Mouse (Mus musculus): Measurements from ENCODE around the gene Rps15.
"Not testable (repeated sequence)": the region's sequence is repeated elsewhere in the genome, so short reads cannot be mapped to it uniquely, and the experiment has no call there.

Rps15 gene

DNA sequence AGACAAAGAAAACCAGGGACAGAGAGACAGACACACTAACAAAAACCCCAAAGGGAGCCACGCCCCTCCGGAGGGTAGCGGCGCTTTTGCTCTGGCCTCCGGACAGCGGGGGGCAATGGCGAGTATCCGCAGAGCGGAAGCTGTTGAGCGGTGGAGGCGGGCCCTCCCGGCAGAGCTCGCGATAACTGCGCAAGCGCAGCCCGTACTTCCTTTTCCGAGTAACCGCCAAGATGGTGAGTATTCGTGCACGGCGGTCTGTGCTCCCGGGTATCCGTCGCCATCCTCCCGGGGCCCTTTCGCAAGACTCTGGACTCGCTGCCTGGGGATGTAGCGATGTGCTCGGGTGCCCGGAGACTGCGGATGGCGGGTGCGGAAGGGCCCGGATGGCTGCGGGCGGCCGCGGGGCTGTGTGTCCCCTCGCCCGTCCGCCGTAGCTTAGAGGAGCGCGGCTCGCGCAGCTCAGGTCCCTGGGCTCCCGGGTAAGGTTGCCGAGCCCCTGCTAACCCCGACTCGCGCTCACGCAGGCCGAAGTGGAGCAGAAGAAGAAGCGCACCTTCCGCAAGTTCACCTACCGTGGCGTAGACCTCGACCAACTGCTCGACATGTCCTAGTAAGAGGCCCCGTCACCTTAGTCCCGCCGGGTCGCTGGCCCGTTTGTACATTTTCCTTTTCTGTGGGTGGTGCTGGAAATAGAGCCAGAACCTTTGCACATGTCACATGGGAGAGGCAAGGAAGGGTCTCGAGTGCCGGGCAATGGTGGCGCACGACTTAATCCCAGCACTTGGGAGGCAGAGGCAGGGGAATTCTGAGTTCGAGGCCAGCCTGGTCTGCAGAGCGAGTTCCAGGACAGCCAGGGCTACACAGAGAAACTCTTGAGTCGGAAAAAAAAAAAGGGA, at the start of gene Rps15:
Gene Rps15, plus strand, starts transcription at position 203 of the 896 bp plus-strand sequence.
- ATAC-seq (ENCODE audit: low TSS enrichment): peak; percentile 76

DNA sequence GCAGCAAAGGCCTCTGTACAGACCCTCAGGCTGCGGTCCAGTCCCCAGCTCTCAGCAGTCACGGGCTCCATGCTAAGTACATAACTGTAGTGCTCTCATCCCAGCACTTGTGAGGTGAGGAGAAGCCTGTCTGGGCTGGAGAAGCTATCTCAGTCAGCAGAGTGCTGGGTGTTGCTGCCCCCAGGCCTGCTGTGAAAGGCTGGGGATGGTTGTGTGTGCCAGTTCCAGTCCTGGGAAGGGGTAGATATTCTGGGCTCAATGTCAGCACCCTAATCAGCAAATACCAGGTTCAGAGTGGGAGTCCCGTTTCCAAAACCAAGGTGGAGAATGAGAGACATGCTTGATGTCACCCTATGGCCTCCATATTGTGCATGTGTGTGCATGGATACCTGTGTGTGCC, 49.6 kb upstream of the Rps15 start:
- no peak for ATAC-seq (ENCODE audit: low TSS enrichment)

DNA sequence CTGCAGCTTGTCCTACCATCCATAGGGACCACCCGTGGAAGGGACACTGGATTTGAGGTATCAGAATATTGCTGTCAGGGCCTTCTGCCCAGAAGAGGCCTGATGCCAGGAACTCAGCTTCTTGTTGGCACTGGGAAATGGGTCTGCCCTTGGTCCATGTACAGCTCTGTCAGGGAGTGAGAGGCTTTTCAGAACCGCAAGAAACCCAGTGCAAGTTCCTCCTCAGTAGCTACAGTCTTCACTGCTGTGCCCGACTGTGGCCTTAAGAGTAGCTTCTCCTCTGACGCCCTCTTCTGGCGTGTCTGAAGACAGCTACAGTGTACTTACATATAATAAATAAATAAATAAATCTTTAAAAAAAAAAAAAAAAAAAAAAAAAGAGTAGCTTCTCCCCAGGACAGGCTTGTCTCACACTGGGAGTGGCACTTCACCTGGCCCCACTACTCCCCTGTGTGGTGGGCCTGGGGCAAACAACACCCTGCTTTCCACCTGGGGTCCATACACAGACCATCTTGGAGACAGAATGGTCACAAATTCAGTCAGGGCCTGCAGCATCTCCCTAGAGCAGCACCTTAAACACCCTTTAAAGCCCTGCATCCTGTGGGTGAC, 47.4 kb upstream of the Rps15 start:
- no peak for ATAC-seq (ENCODE audit: low TSS enrichment)

DNA sequence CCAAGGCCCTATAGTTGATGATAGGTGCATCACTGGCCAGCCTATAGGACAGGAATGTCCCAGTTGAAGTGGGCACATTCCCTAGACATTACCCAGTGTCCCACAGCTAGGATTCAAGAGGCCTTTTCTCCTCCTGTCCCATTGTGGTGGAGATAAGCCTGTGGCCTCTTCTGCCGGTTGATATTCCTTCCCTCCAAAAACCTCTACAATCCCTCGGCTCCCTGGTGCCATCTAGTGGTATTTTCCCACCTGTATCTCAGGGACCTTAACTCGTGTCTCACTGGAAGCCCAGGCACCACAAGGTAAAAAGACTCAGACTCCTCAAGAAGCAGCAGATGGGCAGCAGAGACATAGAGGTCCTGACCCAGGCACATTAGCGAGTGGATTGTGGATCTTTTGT, 46.7 kb upstream of the Rps15 start:
- ATAC-seq (ENCODE audit: low TSS enrichment): peak; percentile 42

DNA sequence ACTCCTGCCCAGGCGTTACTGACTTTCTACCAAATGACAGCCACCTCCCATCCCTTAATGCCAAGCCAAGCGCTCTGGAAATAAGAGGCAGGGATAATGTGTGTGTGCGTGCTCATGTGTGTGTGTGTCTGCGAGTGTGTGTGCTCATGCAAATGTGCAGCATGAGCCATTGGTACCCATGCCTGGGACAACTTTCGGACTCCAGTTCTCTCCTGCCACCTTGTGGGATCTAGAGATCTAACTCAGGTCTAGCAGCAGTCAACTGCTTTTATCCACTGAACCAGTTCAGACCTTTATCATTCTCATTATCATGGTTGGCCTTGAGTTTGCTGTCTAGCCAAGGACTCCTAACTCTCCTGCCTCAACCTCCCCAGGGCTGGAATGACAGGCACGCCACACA, 44.4 kb upstream of the Rps15 start:
- no peak for ATAC-seq (ENCODE audit: low TSS enrichment)

DNA sequence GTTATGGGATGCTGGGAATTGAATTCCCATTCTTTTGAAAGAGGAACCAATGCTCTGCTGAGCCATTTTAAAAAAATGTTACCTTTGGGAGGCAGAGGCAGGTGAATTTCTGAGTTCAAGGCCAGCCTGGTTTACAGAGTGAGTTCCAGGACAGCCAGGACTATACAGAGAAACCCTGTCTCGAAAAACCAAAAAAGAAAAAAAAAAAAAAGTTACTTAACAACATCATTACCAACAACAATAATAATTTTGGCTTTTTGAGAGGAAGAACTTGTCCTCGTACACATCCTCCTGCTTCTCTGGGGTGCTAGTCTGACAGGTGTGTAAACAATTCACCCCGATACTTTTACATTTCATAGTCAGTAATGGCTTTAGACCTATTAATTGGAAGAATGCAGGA, 43.8 kb upstream of the Rps15 start:
- not testable (repeated sequence) for ATAC-seq (ENCODE audit: low TSS enrichment)

DNA sequence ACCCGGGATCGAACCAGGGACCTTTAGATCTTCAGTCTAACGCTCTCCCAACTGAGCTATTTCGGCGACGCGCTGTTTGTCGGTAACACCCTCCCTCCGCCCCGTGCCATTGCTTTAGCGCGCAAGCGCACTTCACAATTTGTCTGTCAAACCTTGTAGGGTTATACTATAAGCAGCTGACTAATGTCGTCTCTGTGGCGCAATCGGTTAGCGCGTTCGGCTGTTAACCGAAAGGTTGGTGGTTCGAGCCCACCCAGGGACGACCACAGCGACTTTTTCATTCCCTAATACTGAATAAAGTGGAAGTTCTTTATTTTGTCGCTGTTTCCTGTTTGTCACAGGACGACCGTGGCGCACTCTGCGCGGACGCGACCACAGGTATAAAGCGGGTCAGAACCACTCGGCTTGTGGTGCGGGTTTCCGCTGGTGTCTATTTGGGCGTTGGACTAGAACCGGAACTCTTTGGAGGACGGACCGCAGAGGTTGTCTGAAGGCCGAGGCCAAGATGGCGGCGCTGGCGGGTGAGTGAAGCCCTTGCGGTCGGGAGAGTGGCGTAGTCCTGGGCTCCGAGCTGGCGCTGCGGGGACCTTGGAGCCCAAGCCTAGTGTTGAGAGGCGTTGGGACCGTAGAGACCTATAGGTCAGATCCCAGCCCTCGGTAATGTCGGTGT, 43.1 kb upstream of the Rps15 start, which contains the start of gene Ndufs7:
Gene Ndufs7, plus strand, starts transcription at position 151 of the 670 bp plus-strand sequence.
- peak; percentile 75 for ATAC-seq (ENCODE audit: low TSS enrichment)

DNA sequence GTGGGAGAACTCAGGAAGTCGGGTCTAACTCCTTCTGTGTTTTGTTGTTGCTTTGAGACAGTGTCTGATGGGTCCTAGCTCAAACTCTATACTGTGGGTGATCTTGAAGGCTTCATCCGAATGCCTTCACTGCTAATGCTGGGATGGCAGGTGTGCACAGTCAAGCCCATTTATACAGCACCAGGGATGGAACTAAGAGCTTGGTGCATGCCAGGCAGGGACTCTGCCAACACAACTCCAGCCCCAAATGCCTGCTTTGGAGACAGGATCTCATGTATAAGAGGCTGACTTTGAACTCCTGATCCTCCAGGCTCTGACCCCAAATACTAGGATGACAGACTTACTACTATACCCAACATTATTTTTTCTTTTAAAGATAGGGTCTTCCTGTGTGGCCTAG, 42.2 kb upstream of the Rps15 start:
- ATAC-seq (ENCODE audit: low TSS enrichment): no peak

DNA sequence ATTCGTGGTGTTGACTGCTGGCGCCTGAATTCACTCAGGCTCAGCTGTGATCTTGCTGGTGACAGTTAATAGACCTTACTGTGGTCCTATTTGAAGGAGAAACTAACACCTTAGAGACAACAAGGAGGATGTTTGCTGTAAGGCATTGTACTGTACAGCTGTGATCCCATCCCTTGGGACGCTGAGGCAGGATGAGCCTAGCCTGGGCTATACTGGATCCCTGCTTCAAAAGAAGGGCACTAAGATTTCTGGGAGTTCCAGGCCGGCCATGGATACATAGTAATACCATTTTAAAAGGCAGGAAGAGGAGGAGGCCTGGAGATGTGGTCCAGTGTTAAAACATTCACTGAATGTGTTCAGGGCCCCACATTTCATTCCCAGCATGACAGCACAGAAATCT, 41.7 kb upstream of the Rps15 start:
- ATAC-seq (ENCODE audit: low TSS enrichment): no peak

DNA sequence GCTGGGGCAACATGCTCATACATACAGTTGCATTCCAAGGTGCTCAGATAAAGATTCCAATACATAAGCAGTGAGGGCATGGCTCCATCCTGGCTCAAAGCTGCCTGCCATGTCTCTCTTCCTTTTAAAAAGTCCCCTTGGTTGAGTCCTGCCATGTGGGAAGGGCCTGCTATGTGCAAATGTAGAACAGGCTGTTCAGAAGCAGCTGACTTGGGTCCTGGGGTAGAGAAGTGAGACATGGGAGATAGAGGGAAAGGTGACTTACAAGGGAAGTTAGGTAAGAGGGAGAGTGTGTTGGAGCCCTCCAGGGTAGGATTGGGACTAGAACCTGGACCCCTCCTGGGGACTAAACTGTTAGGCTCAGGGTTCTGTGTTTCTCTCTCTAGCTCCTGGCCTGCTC, 40.2 kb upstream of the Rps15 start:
- no peak for ATAC-seq (ENCODE audit: low TSS enrichment)

DNA sequence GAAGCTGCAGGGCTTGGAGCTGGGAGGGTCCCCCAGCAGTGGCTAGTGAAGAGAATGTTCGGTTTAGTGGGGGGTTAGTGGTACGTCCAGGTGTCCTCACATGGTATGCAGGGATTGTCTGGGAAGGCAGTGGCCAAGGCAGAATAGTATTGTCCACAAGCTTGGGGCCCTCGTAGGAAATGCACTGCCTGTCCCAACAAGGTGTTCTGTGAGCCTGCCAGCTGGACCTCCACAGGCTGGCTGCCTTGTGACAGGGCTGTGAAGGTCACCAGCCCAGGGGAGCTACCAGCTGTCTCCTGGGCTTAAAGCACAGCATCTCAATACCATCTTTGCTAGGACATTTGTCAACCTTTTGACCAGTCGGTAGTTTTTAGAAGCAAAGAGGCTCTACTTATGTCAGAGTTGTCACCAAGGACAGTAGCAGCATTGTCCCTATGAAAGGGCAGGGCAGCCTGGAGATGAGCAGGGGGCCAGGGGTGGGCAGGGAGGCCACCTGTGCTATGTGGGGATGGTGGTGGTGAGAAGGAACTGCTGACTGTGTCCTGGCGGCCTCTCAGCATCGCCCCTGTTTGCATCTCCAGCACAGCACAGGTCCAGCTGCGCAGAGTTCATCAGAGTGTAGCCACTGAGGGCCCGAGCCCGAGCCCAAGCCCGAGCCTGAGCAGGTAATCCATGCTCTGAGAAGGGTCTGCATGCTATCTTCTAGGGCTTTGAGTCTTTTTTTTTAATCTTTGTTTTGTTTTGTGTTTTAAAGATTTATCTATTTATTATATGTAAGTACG, 39.6 kb upstream of the Rps15 start:
- no peak for ATAC-seq (ENCODE audit: low TSS enrichment)

DNA sequence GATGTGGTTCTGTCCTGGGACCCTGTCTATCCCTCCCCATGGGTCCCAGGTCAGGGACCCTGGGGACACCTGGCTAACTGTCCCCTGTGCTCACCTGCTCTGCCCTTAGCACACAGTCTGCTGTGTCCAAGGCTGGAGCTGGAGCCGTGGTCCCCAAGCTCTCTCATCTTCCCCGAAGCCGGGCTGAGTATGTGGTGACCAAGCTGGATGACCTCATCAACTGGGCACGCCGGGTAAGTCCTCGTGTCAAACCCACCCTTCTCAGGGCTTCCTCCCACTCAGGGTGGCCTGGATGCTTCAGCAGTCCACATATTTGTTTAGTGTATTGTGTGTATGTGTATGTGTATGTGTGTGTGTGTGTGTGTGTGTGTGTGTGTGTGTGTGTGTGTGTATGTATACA, 38.7 kb upstream of the Rps15 start:
- ATAC-seq (ENCODE audit: low TSS enrichment): no peak

DNA sequence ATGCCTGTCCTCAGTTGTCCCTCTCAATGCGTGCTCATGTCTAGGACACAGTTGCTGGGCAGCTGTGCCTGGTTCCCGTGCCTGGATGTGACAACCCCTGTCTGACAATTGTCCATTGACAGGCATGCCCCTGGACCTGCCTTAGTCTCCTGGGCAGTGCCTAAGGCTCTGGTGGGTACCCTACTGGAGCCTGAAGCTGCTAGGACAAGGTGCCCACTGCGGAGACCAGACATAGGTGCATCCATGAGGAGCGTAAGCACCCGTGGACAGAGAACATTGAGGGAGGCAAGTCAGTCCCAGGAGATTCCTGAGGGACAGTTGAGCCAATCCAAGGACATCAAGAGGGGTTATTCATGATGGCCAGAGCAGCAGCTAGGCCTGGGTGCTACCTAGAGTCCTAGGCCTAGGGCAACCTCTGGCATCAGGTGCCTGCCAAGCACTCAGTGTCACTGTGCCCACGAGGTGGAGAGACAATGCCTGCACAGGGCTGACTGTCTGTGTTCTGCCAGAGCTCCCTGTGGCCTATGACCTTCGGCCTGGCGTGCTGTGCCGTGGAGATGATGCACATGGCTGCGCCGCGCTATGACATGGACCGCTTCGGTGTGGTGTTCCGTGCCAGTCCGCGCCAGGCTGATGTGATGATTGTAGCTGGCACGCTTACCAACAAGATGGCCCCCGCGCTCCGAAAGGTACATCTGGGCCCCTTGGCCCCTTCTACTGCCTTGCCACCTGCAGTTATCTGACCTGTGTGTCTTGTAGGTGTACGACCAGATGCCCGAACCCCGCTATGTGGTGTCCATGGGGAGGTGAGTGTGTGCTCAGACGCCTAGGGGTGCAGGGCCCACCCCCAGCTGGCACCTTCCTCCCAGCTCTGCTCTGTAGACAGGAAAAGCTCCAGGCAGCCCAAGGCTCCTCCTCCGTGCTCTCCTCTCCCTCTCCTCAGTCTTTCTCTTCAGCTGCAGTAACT, 37.6 kb upstream of the Rps15 start:
- ATAC-seq (ENCODE audit: low TSS enrichment): no peak

DNA sequence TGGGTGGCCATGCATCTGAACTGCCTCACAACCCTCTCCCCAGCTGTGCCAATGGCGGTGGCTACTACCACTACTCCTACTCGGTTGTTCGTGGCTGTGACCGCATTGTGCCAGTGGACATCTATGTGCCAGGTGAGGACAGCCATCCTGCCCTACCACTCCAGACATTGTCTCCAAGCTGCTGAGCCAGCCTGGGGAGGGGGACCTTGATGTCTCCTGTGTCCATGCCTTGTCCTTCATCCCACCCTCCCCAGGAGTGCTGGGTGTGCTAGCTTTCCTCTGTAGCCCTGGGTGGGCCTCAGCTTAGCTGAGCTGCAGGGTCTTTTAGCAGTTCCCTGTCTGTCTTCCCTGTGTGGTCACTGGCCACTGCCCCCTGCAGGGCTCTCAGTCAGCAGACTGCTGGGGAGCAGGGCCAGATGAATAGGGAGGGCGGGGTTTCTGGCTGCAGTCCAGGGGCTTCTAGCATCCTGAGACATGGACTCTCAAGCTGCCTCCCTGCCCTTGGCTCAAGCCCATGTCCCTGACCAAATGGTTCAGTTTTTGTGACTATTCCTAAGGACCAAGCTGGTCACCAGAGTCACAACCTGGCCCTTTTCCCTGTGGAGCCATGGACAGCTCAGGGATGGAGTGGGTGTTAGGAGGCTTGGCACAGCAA, 36.2 kb upstream of the Rps15 start:
- ATAC-seq (ENCODE audit: low TSS enrichment): no peak

DNA sequence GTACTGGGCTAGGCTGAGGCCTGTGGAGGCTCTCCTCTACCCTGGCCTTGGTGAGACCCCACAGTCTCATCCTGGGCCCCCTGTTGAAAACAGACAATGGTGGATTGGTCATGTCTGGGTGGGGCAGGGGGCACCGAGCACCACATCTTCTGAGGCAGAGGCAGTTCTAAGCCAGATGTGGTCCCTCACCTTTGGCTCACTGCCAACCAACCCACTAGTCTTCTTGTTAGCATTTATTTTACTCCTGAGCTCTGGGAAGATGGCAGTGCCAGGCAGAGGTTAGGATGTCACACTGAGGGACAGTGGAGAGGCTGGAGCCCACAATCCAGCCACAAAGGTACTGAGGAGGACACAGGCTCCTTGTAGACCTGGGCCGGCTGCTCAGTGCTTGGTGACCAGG, 34.3 kb upstream of the Rps15 start:
- no peak for ATAC-seq (ENCODE audit: low TSS enrichment)

DNA sequence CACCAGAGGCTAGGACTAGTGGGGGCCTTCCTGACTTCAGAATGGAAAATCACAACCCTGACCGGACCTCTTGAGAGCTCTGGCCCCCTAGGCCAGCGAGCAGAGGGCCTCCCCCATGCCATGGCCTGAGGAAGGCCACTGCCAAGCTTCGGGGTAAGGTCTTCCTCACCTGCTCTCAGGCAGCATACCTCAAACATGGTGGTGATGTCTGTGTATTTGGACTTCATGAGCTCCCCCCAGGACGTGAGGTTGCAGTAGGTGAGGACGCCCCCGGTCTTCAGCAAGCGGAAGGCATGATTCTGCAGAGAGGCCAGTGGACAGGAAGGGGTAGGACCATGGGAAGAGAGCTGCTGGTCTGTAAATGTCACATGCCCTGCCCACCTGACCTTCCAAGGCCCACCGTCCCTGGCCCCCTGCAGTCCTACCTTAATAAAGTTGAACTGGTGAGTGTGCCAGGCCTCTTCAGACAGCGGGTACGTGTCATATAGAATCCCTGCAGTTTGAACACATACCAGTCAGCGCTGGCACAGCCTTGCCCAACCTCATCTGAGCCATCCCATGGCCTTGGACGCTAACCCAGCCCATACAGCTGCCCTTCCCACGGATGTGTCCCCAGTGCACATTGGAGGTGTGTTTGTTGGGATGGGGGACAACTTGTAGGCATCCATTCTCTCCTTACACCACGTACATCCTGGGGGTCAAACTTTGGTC, 33.3 kb upstream of the Rps15 start:
- no peak for ATAC-seq (ENCODE audit: low TSS enrichment)

DNA sequence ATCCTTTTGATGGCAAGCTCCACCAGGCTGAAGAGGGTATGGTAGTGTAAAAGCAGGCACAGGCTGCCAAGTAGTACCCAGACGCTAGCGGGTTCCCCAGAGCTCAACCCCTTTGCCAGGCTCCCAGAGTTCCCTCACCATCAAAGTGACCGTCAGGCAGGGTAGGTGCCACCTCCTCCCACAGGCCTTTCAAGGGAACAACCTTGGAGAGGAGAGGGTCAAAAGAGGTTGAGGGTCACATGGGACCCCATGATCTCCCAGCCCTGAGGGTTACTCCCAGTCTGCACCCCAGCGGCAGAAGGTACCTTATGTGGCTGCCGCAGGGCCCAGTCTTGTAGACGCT, 32.8 kb upstream of the Rps15 start:
- no peak for ATAC-seq (ENCODE audit: low TSS enrichment)

DNA sequence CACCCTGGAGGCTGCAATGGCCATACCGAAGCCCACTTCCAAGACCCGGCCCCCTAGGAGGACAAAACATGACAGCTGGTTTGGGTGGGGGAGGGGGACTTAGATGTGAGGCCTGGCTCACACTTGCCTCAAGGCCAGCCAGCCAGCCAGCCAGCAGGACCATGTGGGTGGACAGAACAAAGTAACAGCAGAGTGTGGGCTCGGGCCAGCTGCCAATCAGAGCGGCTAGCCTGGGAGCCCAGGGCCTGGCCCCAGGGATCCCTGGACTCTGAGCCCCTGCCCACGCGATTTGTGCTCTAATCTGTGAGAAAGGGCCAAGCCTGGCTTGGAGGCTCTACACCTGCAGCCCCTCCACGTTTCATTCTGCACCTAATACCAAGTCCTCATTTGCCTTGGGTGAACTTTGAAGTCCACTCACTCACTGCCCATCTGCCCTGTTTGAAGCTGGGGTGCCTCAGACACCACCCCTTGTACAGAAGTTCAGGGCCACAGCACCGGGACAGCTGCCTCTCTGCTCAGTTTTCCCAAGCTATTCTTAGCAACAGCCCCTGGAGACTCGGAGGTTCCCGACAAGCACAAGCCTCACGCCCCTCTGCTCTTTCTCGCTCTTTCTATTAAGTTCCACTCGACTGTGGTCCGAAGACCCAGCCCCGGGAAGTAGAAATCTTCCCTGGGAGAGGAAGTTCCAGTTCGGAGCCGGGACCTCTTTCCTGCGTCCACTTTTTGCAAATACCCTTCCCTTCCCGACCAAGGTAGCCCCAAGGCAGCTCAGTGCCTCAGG, 32.2 kb upstream of the Rps15 start:
- 0 out of 2 replicates have a peak, but pooled peaks have one; percentile 5 for ATAC-seq (ENCODE audit: low TSS enrichment)

All from frontal cortex, adult (tissue).